Comparison of ENCODE assay signal across 19 mouse cellular contexts in genomic region chr5:112212711-112213264, GRCm38 (mm10). TPM values are rescaled to one million over a fixed set of nuclear protein-coding genes. Genes with fewer than 3 reads are reported as not detected.
DNase-seq lines count a peak whose midpoint lies in the region; ATAC-seq and TF ChIP-seq lines count a peak whose summit lies in the region.
"Had no signal": no experiment of that assay in that cellular context is flagged by ENCODE, and none has a peak within 500 bp of the region (broad histone marks: within the 10 kb centered on the region; RNA-seq: fewer than 3 reads in every experiment).

No protein-coding gene starts in this region.

- ATAC-seq in forebrain, embryonic 12.5 days (ENCODE audit: low FRiP score): peak; percentile 1
- ATAC-seq in forebrain, postnatal 0 days: no peak
- no peak for ATAC-seq in neural tube, embryonic 12.5 days (ENCODE audit: low FRiP score, low read depth)
- no peak for ATAC-seq in CD4-positive, CD25-positive, alpha-beta regulatory T cell, adult 4 months
- ATAC-seq: lung, postnatal 0 days had no signal

- H3K27ac ChIP-seq in forebrain, embryonic 12.5 days: peak overlapping the region; percentile 85
- no peak overlapping the region for H3K27ac ChIP-seq in forebrain, postnatal 0 days (ENCODE audit: low read depth, low read length)
- H3K27ac ChIP-seq in neural tube, embryonic 12.5 days: peak overlapping the region; percentile 72; the same call in 1 of the 2 replicates
- H3K27ac ChIP-seq: embryonic facial prominence, embryonic 15.5 days; heart, embryonic 10.5 days; limb, embryonic 12.5 days; liver, embryonic 14.5 days had no signal

- 56% methylated on average over 6 of the region's 6 CpGs for WGBS in forebrain, embryonic 12.5 days
- WGBS in forebrain, postnatal 0 days: 45% methylated on average over 6 of the region's 6 CpGs
- WGBS in neural tube, embryonic 12.5 days: 57% methylated on average over 6 of the region's 6 CpGs

- peak; percentile 54 for DNase-seq in forebrain, postnatal 0 days
- DNase-seq in induced T-regulatory cell, adult 2 months (ENCODE audit: low read depth): peak; percentile 2
- DNase-seq in cerebellum, adult 9-10 months: no peak
- DNase-seq in thymus, postnatal 25 days: no peak
- DNase-seq: adrenal gland, postnatal 10 days; cerebellum, adult 8-10 months; gastrocnemius, postnatal 25 days; kidney, adult 8-10 months; layer of hippocampus, postnatal 36 days; thymus, adult 2 months had no signal

- H3K4me3 ChIP-seq in forebrain, embryonic 12.5 days (replicated peaks): no peak overlapping the region
- H3K4me3 ChIP-seq in forebrain, postnatal 0 days (ENCODE audit: low read depth, low read length): no peak overlapping the region
- no peak overlapping the region for H3K4me3 ChIP-seq in neural tube, embryonic 12.5 days
- H3K4me3 ChIP-seq: embryonic facial prominence, embryonic 15.5 days; heart, embryonic 10.5 days; limb, embryonic 12.5 days had no signal

- peaks cover 8% of the 10 kb centered on the region; the same call in 1 of the 2 replicates for H3K36me3 ChIP-seq in forebrain, embryonic 12.5 days (replicated peaks)
- H3K36me3 ChIP-seq in forebrain, postnatal 0 days (ENCODE audit: insufficient read depth): no peaks in the 10 kb centered on the region
- peaks cover under 1% of the 10 kb centered on the region; the same call in 1 of the 2 replicates for H3K36me3 ChIP-seq in neural tube, embryonic 12.5 days
- H3K36me3 ChIP-seq: embryonic facial prominence, embryonic 15.5 days; heart, embryonic 10.5 days; limb, embryonic 12.5 days had no signal

- no peak overlapping the region for H3K9ac ChIP-seq in forebrain, embryonic 12.5 days
- H3K9ac ChIP-seq in forebrain, postnatal 0 days: no peak overlapping the region
- H3K9ac ChIP-seq in neural tube, embryonic 12.5 days: no peak overlapping the region
- H3K9ac ChIP-seq: embryonic facial prominence, embryonic 15.5 days; limb, embryonic 12.5 days; liver, embryonic 14.5 days had no signal

- H3K4me2 ChIP-seq in forebrain, embryonic 12.5 days: no peak overlapping the region
- peak overlapping the region; percentile 32 for H3K4me2 ChIP-seq in forebrain, postnatal 0 days (ENCODE audit: low read depth)
- no peak overlapping the region for H3K4me2 ChIP-seq in neural tube, embryonic 12.5 days (replicated peaks)
- H3K4me2 ChIP-seq: embryonic facial prominence, embryonic 15.5 days; limb, embryonic 12.5 days had no signal

- no peaks in the 10 kb centered on the region for H3K27me3 ChIP-seq in forebrain, embryonic 12.5 days
- no peaks in the 10 kb centered on the region for H3K27me3 ChIP-seq in forebrain, postnatal 0 days (ENCODE audit: insufficient read depth, low read length)
- H3K27me3 ChIP-seq in neural tube, embryonic 12.5 days (replicated peaks): no peaks in the 10 kb centered on the region

- H3K4me1 ChIP-seq in forebrain, embryonic 12.5 days: peaks cover 56% of the 10 kb centered on the region
- peaks cover 25% of the 10 kb centered on the region for H3K4me1 ChIP-seq in forebrain, postnatal 0 days (ENCODE audit: insufficient read depth)
- H3K4me1 ChIP-seq in neural tube, embryonic 12.5 days: peaks cover 46% of the 10 kb centered on the region

- H3K9me3 ChIP-seq in forebrain, embryonic 12.5 days: no peaks in the 10 kb centered on the region
- no peaks in the 10 kb centered on the region for H3K9me3 ChIP-seq in forebrain, postnatal 0 days (ENCODE audit: low read length)
- no peaks in the 10 kb centered on the region for H3K9me3 ChIP-seq in neural tube, embryonic 12.5 days
- H3K9me3 ChIP-seq: embryonic facial prominence, embryonic 15.5 days; heart, embryonic 10.5 days; limb, embryonic 12.5 days had no signal

- TF ChIP-seq CTCF in forebrain, postnatal 0 days (IDR thresholded peaks at IDR 0.05; ENCODE audit: low read depth): no peak

RNA-seq across cellular contexts. Expression of gene Cryba4, which starts 39.5 kb away (rescaled TPM):
- 1.2 and 1.4 TPM in 2 replicates for polyA plus RNA-seq in forebrain, embryonic 12.5 days (2016; fragmentation: Nextera tagmentation; extraction: Ambion mirVana)
- 2.5 TPM in 1 of 2 replicates, not detected in the other for total RNA-seq in forebrain, postnatal 0 days (2014; rRNA removed)
- 2.4 and 2.6 TPM in 2 replicates for polyA plus RNA-seq in forebrain, postnatal 0 days (2015; fragmentation: Nextera tagmentation; extraction: Ambion mirVana)
- polyA plus RNA-seq in neural tube, embryonic 12.5 days (2016; fragmentation: Nextera tagmentation; extraction: Ambion mirVana): 2.4 and 3.0 TPM in 2 replicates
- 1 to 10 TPM in 1 of 2 experiments, not detected in 1; 1.3 TPM for polyA plus RNA-seq in CD4-positive, CD25-positive, alpha-beta regulatory T cell, adult 4 months (2017; shearing (Covaris generic))
- polyA plus RNA-seq: heart, embryonic 10.5 days had no signal

RNA-seq across cellular contexts. Expression of gene Crybb1, which starts 42.8 kb away (rescaled TPM):
- polyA plus RNA-seq in forebrain, embryonic 12.5 days (2016; fragmentation: Nextera tagmentation; extraction: Ambion mirVana): 1.2 and 1.3 TPM in 2 replicates
- 5.0 and 6.3 TPM in 2 replicates for total RNA-seq in forebrain, postnatal 0 days (2014; rRNA removed)
- polyA plus RNA-seq in forebrain, postnatal 0 days (2015; fragmentation: Nextera tagmentation; extraction: Ambion mirVana): 10.4 and 10.8 TPM in 2 replicates
- polyA plus RNA-seq in neural tube, embryonic 12.5 days (2016; fragmentation: Nextera tagmentation; extraction: Ambion mirVana): 2.9 and 3.1 TPM in 2 replicates
- polyA plus RNA-seq in CD4-positive, CD25-positive, alpha-beta regulatory T cell, adult 4 months (2017; shearing (Covaris generic)): not detected
- total RNA-seq: monocyte, adult 5-6 weeks had no signal
- polyA plus RNA-seq: heart, embryonic 10.5 days had no signal

Comparison
In these comparisons a context has a peak if more than half of its experiments do, and no peak if none do; other contexts are left out.
1. DNase-seq: peak in forebrain, postnatal 0 days (single experiment) and induced T-regulatory cell, adult 2 months (single experiment); none in cerebellum, adult 9-10 months (single experiment) and thymus, postnatal 25 days (single experiment).